Mouse (Mus musculus) gastrocnemius, adult 8-10 months (tissue): ENCODE results near the gene Dnah17. TPM values are rescaled to one million over a fixed set of nuclear protein-coding genes. Genes with fewer than 3 reads are reported as not detected.
A peak's percentile ranks its signal among the peaks of the same experiment; 100 is the strongest.

Experiments used
- DNase-seq, 2 experiments: peaks; one replicate each; pipeline ENCODE4 v3.0.0; 2022; ENCODE audit warnings: low spot score in 2 of 2
- total RNA-seq, 4 experiments: library from RNA; stranded (reverse); gene quantifications; 2 replicates each; pipeline ENCODE4 v1.2.4; 2022

Gene Dnah17
- under 1 TPM in 2 of 4 experiments, not detected in 2; 0.02 to 0.03 TPM for total RNA-seq

DNA sequence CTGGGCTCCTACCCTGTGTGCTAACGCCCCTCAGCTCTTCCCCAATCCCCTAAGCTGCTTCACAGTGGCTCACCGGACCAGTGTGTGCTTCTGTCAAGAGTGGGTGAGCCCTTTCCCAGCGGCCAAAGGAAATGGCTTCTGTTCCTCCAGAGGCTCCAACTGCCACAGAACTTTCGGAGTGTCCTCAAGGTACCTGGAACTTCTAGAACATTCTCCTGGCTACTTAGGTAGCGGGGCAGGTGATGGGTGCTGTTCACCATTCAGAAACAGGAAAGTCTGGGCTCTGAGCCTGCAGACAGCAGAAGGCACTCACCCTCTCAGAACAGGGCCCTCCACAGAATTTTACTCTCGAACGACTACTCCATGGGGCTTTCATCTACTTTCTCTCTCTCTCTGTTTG lies at the start of gene Dnah17:
Gene Dnah17 (minus strand): TSS at position 101 of the 400 bp plus-strand sequence.
- no peak for DNase-seq

GRCm38 (mm10) chr11:118180199-118180598 lies 49.8 kb upstream of the Dnah17 start:
- no peak for DNase-seq

GRCm38 (mm10) chr11:118178236-118178635 lies 47.8 kb upstream of the Dnah17 start:
- DNase-seq, result no peak

GRCm38 (mm10) chr11:118174752-118175151 lies 44.3 kb upstream of the Dnah17 start:
- no peak for DNase-seq

GRCm38 (mm10) chr11:118172768-118173167 lies 42.3 kb upstream of the Dnah17 start:
- DNase-seq, result no peak

DNA sequence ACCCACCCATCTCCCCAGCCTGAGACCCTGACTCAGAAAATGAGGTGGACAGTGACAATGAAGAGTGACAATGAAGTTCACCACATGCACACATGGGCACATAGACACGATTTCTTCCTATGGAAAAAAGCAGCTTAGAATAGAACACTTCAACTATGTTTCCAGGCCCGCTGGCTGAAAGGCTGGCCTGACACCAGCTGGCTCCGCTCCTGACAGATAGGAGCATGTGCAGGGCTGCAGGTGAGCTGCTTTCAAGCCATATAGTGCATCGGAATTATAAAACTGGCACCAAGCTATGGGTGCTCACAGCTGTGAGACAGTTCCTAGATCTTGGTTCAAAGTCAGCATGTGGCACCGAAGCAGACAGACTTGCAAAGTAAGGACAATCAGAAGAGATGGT lies 39.9 kb upstream of the Dnah17 start:
- no peak for DNase-seq

DNA sequence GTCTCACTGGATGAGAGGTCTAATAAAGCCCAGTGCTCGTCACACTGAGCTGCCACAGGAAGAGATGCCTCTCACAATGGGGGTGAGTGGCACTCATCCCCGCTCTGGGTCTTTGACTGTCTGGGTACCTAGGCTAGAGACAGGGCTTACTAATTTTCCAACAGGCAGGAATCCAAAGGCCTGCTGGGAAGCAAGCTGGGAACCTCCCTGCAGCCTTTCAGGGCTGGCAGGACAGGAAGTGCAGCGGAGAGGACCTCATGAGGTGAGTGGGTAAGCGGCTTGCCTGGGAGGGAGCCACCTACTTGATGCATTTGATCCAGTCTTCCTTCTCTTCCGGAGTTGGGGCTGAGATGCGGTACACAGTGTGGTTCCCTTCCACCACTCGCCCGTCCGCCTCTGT lies 38.3 kb upstream of the Dnah17 start:
- no peak for DNase-seq

GRCm38 (mm10) chr11:118166626-118167025 lies 36.2 kb upstream of the Dnah17 start:
- no peak for DNase-seq

- no peak for DNase-seq
Observed at GRCm38 (mm10) chr11:118165681-118166080, 35.2 kb upstream of the Dnah17 start.

DNA sequence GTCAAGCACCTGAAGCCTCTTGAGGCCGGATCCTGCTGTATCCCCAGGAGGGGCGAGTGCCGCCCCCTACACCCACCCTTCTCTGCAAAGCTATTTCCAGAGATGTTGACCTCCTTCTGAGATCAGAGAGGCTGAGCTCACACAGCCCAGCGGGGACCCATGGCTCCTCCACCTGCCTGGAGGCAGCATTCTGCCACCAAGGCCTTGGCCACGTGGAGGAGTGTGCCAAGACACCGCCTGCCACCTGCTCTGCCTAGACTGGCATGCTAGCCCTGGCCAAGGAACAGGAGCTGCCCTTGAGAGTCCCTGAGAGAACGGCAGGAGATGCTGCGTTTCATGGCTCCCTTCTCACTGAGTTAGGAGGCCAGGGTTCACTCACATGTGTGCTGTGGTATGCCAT lies 34.1 kb upstream of the Dnah17 start:
- DNase-seq, result no peak

- DNase-seq, result no peak
Observed at GRCm38 (mm10) chr11:118162245-118162644, 31.8 kb upstream of the Dnah17 start.

DNA sequence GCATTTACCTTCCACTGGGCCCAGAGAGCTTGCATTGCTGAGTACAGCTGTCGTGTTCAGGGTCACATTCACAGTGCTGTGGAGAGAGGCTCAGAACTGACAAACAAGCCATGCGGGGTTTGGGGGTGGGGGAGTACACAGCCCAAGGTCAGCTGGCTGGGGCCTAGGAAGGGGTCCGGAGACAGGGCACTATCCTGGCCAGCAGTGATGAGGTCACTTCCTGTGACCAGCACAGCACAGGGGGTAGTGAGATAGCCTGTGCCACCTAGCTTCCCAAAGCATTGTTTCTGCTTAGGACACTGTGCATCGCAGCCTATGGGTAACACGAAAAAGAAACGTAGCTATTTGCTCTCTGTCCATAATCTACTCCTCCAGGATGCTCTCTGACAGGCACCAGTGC lies 30.8 kb upstream of the Dnah17 start:
- DNase-seq, result no peak

DNA sequence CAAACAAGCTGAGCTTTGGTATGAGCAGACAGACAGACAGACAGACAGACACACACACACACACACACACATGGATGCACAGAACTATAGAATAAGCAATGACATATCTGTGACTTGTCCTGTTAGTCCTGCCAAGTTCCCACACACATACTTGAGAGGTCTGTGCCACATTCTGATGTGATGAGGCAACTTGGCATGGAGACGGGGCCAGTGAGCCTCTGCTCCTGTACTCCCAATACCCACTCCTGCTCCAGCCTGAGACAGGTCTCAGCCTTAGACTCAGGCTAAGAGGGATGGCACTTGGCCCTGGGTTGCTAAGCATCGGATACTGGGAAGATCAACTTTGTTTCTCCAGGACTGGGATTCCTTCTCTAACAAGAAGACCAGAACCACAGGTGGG lies 30.3 kb upstream of the Dnah17 start:
- DNase-seq, result no peak

DNA sequence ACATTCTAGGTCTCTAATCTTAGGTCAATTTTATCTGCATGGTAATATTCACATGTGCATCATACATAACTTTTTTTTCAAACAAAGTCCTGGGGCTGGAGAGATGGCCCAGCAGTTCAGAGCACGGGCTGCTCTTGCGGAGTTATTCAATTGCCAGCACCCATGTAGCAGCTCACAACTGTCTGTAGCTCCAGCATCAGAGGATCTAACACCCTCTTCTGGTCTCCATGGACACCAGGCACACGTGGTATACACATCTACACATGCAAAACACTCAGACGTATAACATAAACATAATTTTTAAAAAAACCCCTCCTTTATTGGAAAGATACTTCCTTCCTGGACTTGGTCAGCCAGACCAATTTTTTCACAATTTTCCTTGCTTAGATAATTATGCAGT lies 28.3 kb upstream of the Dnah17 start:
- DNase-seq, result no peak

- no peak for DNase-seq
Observed at GRCm38 (mm10) chr11:118156480-118157060, 26.1 kb upstream of the Dnah17 start.

DNA sequence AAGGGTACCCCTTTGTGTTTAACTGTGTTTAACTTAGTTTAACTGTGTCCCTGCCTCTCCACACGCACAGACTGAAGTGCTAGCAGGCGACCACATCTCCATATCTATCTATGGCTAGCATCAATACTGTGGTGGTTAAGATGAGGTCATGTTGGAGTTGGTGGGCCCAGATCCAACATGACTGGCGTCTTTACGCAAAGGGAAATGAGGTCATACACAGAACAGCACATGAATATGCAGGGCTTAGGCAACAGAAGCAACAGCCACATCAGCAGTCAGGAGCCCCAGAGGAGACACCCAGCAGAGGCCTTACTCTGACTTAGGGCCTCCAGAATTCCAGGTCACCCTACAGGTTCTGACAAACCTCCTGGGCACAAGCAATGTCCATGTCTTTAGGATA lies 22.5 kb upstream of the Dnah17 start:
- DNase-seq, result no peak

GRCm38 (mm10) chr11:118151423-118152180 lies 21.2 kb upstream of the Dnah17 start:
- DNase-seq, result no peak

GRCm38 (mm10) chr11:118150115-118150701 lies 19.8 kb upstream of the Dnah17 start:
- DNase-seq, result no peak

- DNase-seq, result no peak
Observed at GRCm38 (mm10) chr11:118147877-118148637, 17.6 kb upstream of the Dnah17 start.

- no peak for DNase-seq
Observed at GRCm38 (mm10) chr11:118146446-118146845, 16.0 kb upstream of the Dnah17 start.

- DNase-seq, result peak in 1 of 2 experiments; percentile 26
Observed at GRCm38 (mm10) chr11:118145771-118146351, 15.4 kb upstream of the Dnah17 start.

- no peak for DNase-seq
Observed at GRCm38 (mm10) chr11:118145092-118145491, 14.7 kb upstream of the Dnah17 start.
